Mouse (Mus musculus) intestine, embryonic 14.5 days (tissue): Measurements from ENCODE around the gene Prss57. TPM values are rescaled to one million over a fixed set of nuclear protein-coding genes. Genes with fewer than 3 reads are reported as not detected.

Source experiments
- ATAC-seq: fragments of 200-750 bp; cut with Nextera tagmentation; replicated peaks from 2 replicates; pipeline ENCODE4 v1.8.0; 2017; ENCODE audit warnings: low read depth, moderate number of reproducible peaks, moderate TSS enrichment, moderate library complexity; ENCODE audit not compliant: low FRiP score, low TSS enrichment
- DNase-seq: peaks from one replicate; pipeline ENCODE4 v3.0.0-alpha.2; 2018; ENCODE audit warnings: low spot score
- H3K27ac ChIP-seq: fragments of 300-500 bp; sonication (generic); 2 replicates; pipeline ENCODE4 v1.5.1; 2014; ENCODE audit warnings: low read depth, mild to moderate bottlenecking, control low read depth
- H3K27me3 ChIP-seq: fragments of 300-500 bp; sonication (generic); replicated peaks from 2 replicates; pipeline ENCODE4 v1.6.1; 2014; ENCODE audit warnings: low read length, control low read depth; ENCODE audit not compliant: control insufficient read depth, insufficient read depth
- H3K36me3 ChIP-seq: fragments of 300-500 bp; sonication (generic); 2 replicates; pipeline ENCODE4 v1.6.1; 2014; ENCODE audit warnings: low read length, control low read depth; ENCODE audit not compliant: control insufficient read depth, insufficient read depth
- H3K4me1 ChIP-seq: fragments of 300-500 bp; sonication (generic); replicated peaks from 2 replicates; pipeline ENCODE4 v1.6.1; 2014; ENCODE audit warnings: low read length, control low read depth, mixed read lengths; ENCODE audit not compliant: control insufficient read depth, insufficient read depth
- H3K4me2 ChIP-seq: fragments of 300-500 bp; sonication (generic); 2 replicates; pipeline ENCODE4 v1.6.1; 2014; ENCODE audit warnings: low read length
- H3K4me3 ChIP-seq: fragments of 300-500 bp; sonication (generic); 2 replicates; pipeline ENCODE4 v1.5.1; 2014; ENCODE audit warnings: low read depth, low read length, control low read depth, mixed read lengths
- H3K9ac ChIP-seq: fragments of 300-500 bp; sonication (generic); 2 replicates; pipeline ENCODE4 v1.6.1; 2014; ENCODE audit warnings: mild to moderate bottlenecking, low read length
- H3K9me3 ChIP-seq: fragments of 300-500 bp; sonication (generic); 2 replicates; pipeline ENCODE4 v1.6.1; 2016; ENCODE audit warnings: low read length, control low read depth; ENCODE audit not compliant: control insufficient read depth
- WGBS: fragments of 180-500 bp; shearing (Covaris S2); extraction: QIAGEN DNeasy Blood & Tissue Kit; methylation state at CpG from one replicate; pipeline ENCODE4 v1.1.7; 2014; 5-methylcytosine and 5-hydroxymethylcytosine counted together
- polyA plus RNA-seq: library from polyadenylated mRNA; unstranded; fragments of >200 nt; fragmentation: Nextera tagmentation; extraction: Ambion mirVana; gene quantifications from 2 replicates; pipeline ENCODE4 v1.2.1, GENCODE M21; 2014

Gene Prss57
- polyA plus RNA-seq, 1 experiment from 2014 or later: 0.45 TPM

- no peak overlapping the region for H3K4me3 ChIP-seq
- no peak overlapping the region for H3K9ac ChIP-seq
- H3K27ac ChIP-seq: no peak overlapping the region
- H3K9me3 ChIP-seq: no peaks in the 10 kb centered on the region
- H3K36me3 ChIP-seq: peaks cover 3% of the 10 kb centered on the region; the same call in 1 of the 2 replicates
- no peaks in the 10 kb centered on the region for H3K27me3 ChIP-seq
- DNase-seq (no peak), ATAC-seq (peak; percentile 53)
- H3K4me2 ChIP-seq: peak overlapping the region; percentile 11
- H3K4me1 ChIP-seq: peaks cover 26% of the 10 kb centered on the region
- WGBS: 20% methylated on average over 29 of the region's 29 CpGs
Observed at GRCm38 (mm10) chr10:79803716-79804323, 13.1 kb upstream of the Prss57 start.

GRCm38 (mm10) chr10:79802331-79802971 lies 11.7 kb upstream of the Prss57 start:
- H3K4me2 ChIP-seq: no peak overlapping the region
- H3K27me3 ChIP-seq: no peaks in the 10 kb centered on the region
- DNase-seq (no peak), ATAC-seq (no peak)
- no peak overlapping the region for H3K9ac ChIP-seq
- 57% methylated on average over 11 of the region's 11 CpGs for WGBS
- H3K27ac ChIP-seq: no peak overlapping the region
- no peaks in the 10 kb centered on the region for H3K36me3 ChIP-seq
- H3K4me1 ChIP-seq: peaks cover 26% of the 10 kb centered on the region
- no peaks in the 10 kb centered on the region for H3K9me3 ChIP-seq
- no peak overlapping the region for H3K4me3 ChIP-seq

DNA sequence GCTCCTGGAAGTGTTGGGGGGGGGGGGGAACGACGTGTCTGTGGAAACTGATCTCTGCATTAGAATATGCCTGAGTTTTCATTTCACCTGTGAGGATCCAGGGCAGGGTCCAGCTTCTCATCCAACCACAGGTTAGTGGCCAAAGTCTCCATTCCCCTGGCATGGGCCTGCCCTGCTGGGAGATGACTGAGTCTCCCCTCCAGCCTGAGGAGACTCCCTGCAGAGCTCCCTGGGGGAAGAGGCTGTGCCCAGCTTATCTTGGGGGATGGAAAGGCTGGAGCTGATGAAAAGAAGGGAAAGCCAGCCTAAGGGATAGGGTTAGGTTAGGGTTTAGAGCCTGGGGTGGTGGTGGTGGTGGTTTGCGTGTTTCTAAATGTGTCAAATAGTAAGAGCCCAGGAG lies 11.1 kb upstream of the Prss57 start:
- H3K4me2 ChIP-seq: no peak overlapping the region
- H3K4me1 ChIP-seq: peaks cover 24% of the 10 kb centered on the region
- H3K27me3 ChIP-seq: no peaks in the 10 kb centered on the region
- WGBS: 50% methylated on average over 3 of the region's 3 CpGs
- no peaks in the 10 kb centered on the region for H3K36me3 ChIP-seq
- no peak for ATAC-seq
- H3K9me3 ChIP-seq: no peaks in the 10 kb centered on the region
- no peak overlapping the region for H3K27ac ChIP-seq
- no peak for DNase-seq
- no peak overlapping the region for H3K9ac ChIP-seq
- H3K4me3 ChIP-seq: no peak overlapping the region

DNA sequence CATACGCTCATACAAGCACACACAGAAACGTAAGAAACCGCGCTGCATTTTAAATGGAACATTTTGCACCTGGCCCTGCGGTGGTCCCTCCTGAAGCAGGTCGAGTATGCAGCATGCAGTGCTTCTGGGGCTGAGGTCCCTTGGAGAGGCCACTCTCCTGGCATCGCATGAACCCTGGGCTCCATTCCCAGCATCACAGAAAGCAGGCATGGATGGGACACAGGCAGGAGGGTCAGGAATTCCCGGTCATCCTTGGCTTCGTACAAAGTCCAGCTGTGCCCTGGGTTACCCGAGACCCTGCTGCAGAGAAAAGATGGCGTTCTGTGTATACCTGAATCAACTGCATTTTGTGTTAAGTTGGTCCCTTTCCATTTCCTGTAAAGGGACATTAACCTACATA lies 9.7 kb upstream of the Prss57 start:
- H3K27ac ChIP-seq: no peak overlapping the region
- no peak for ATAC-seq
- no peak overlapping the region for H3K9ac ChIP-seq
- DNase-seq: no peak
- H3K36me3 ChIP-seq: no peaks in the 10 kb centered on the region
- no peaks in the 10 kb centered on the region for H3K9me3 ChIP-seq
- H3K27me3 ChIP-seq: no peaks in the 10 kb centered on the region
- 84% methylated on average over 11 of the region's 11 CpGs for WGBS
- H3K4me1 ChIP-seq: peaks cover 20% of the 10 kb centered on the region
- no peak overlapping the region for H3K4me2 ChIP-seq
- H3K4me3 ChIP-seq: no peak overlapping the region

- 88% methylated on average over 12 of the region's 12 CpGs for WGBS
- H3K27me3 ChIP-seq: no peaks in the 10 kb centered on the region
- H3K4me1 ChIP-seq: peaks cover 25% of the 10 kb centered on the region
- no peaks in the 10 kb centered on the region for H3K36me3 ChIP-seq
- H3K4me3 ChIP-seq: no peak overlapping the region
- no peak overlapping the region for H3K27ac ChIP-seq
- DNase-seq (no peak), ATAC-seq (no peak)
- H3K4me2 ChIP-seq: no peak overlapping the region
- H3K9me3 ChIP-seq: no peaks in the 10 kb centered on the region
- H3K9ac ChIP-seq: no peak overlapping the region
Observed at GRCm38 (mm10) chr10:79798289-79798928, 7.6 kb upstream of the Prss57 start.

- Histone ChIP-seq H3K4me1 (peaks cover 14% of the 10 kb centered on the region), H3K9me3 (no peaks in the 10 kb centered on the region), H3K9ac (no peak overlapping the region), H3K4me2 (no peak overlapping the region), H3K4me3 (no peak overlapping the region), H3K27me3 (no peaks in the 10 kb centered on the region), H3K36me3 (no peaks in the 10 kb centered on the region), H3K27ac (no peak overlapping the region)
- no peak for ATAC-seq
- WGBS: 47% methylated on average over 15 of the region's 15 CpGs
- DNase-seq: no peak
Observed at GRCm38 (mm10) chr10:79797326-79797725, 6.6 kb upstream of the Prss57 start.

DNA sequence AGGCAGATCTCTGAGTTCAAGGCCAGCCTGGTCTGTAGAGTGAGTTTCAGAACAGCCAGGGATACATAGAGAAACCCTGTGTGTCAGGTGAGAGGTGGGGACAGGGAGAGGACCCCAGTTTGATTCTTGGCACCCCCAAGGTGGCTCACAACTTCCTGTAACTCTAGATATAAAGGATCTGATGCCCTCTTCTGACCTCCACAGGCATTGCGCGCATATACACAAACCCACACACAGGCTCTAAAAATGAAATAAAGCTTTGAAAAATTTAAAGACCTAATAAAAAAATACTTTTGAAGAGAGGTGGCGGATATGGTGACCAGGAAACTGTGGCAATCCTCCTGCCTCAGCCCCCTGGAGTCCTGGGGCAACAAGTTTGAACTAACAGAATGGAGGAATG lies 5.1 kb upstream of the Prss57 start:
- no peak overlapping the region for H3K9ac ChIP-seq
- H3K36me3 ChIP-seq: no peaks in the 10 kb centered on the region
- DNase-seq (no peak), ATAC-seq (no peak)
- no peak overlapping the region for H3K27ac ChIP-seq
- 96% methylated on average over 3 of the region's 3 CpGs for WGBS
- H3K4me3 ChIP-seq: no peak overlapping the region
- no peaks in the 10 kb centered on the region for H3K9me3 ChIP-seq
- H3K4me1 ChIP-seq: peaks cover 12% of the 10 kb centered on the region
- no peaks in the 10 kb centered on the region for H3K27me3 ChIP-seq
- no peak overlapping the region for H3K4me2 ChIP-seq

- H3K27ac ChIP-seq: peak overlapping the region; percentile 76; the same call in 1 of the 2 replicates
- peak; percentile 70 for DNase-seq
Observed at GRCm38 (mm10) chr10:79794491-79794931, 3.8 kb upstream of the Prss57 start.

More at GRCm38 (mm10) chr10:79794491-79794931, 3.8 kb upstream of the Prss57 start:
- no peak; the same call in 1 of the 2 replicates for ATAC-seq
- Histone ChIP-seq H3K4me1 (peaks cover 12% of the 10 kb centered on the region), H3K36me3 (no peaks in the 10 kb centered on the region), H3K4me3 (peak overlapping the region; percentile 97), H3K9me3 (no peaks in the 10 kb centered on the region), H3K27me3 (no peaks in the 10 kb centered on the region), H3K4me2 (peak overlapping the region; percentile 93), H3K9ac (peak overlapping the region; percentile 89)
- WGBS: 10% methylated on average over 10 of the region's 10 CpGs
